Mouse (Mus musculus): Measurements from ENCODE around the gene Otud4. TPM values are rescaled to one million over a fixed set of nuclear protein-coding genes. Genes with fewer than 3 reads are reported as not detected.
"Not testable (repeated sequence)": the region's sequence is repeated elsewhere in the genome, so short reads cannot be mapped to it uniquely, and the experiment has no call there.

The Otud4 gene
- polyA plus RNA-seq, 1 experiment from 2014 or later, result 6.6 TPM

- H3K9me3 ChIP-seq (replicated peaks); ATAC-seq (ENCODE audit: low read depth); H3K27me3 ChIP-seq; H3K27ac ChIP-seq; H3K4me1 ChIP-seq (replicated peaks); H3K9ac ChIP-seq; H3K4me3 ChIP-seq (replicated peaks); H3K4me2 ChIP-seq; DNase-seq: not testable (repeated sequence)
- WGBS (ENCODE audit: insufficient replicate concordance), result 90% methylated on average over 5 of the region's 5 CpGs
- H3K36me3 ChIP-seq, result peaks cover 80% of the 10 kb centered on the region
These were observed 46.5 kb downstream of the Otud4 start for GRCm38 (mm10) chr8:79685927-79686326.

GRCm38 (mm10) chr8:79692531-79692930 is 53.1 kb downstream of the Otud4 start:
- H3K4me3 ChIP-seq (replicated peaks), result no peak overlapping the region
- peaks cover 75% of the 10 kb centered on the region for H3K36me3 ChIP-seq
- H3K4me1 ChIP-seq (replicated peaks), result no peaks in the 10 kb centered on the region
- H3K9ac ChIP-seq, result no peak overlapping the region
- no peaks in the 10 kb centered on the region for H3K27me3 ChIP-seq
- no peak for ATAC-seq (ENCODE audit: low read depth)
- no peak overlapping the region for H3K4me2 ChIP-seq
- DNase-seq, result no peak
- 78% methylated on average over 2 of the region's 2 CpGs for WGBS (ENCODE audit: insufficient replicate concordance)
- H3K27ac ChIP-seq, result no peak overlapping the region
- no peaks in the 10 kb centered on the region for H3K9me3 ChIP-seq (replicated peaks)

GRCm38 (mm10) chr8:79706687-79707086 is 67.3 kb downstream of the Otud4 start:
- H3K27me3 ChIP-seq, result no peaks in the 10 kb centered on the region
- WGBS (ENCODE audit: insufficient replicate concordance), result 82% methylated on average over 3 of the region's 3 CpGs
- peaks cover 7% of the 10 kb centered on the region for H3K4me1 ChIP-seq (replicated peaks)
- no peak overlapping the region for H3K4me2 ChIP-seq
- H3K27ac ChIP-seq, result no peak overlapping the region
- DNase-seq, result no peak
- peaks cover 49% of the 10 kb centered on the region for H3K36me3 ChIP-seq
- ATAC-seq (ENCODE audit: low read depth), result no peak
- H3K9ac ChIP-seq, result no peak overlapping the region
- H3K4me3 ChIP-seq (replicated peaks), result no peak overlapping the region
- H3K9me3 ChIP-seq (replicated peaks), result no peaks in the 10 kb centered on the region

- peak; percentile 98 for ATAC-seq (ENCODE audit: low read depth)
- peaks cover 14% of the 10 kb centered on the region for H3K4me1 ChIP-seq (replicated peaks)
- H3K27me3 ChIP-seq, result no peaks in the 10 kb centered on the region
- H3K9me3 ChIP-seq (replicated peaks), result no peaks in the 10 kb centered on the region
- H3K27ac ChIP-seq, result peak within 1 kb of the TSS; percentile 88
- peak within 1 kb of the TSS; percentile 90 for H3K9ac ChIP-seq
- peak within 1 kb of the TSS; percentile 89 for H3K4me3 ChIP-seq (replicated peaks)
- peaks cover 19% of the 10 kb centered on the region for H3K36me3 ChIP-seq
- WGBS (ENCODE audit: insufficient replicate concordance), result under 1% methylated on average over 72 of the region's 73 CpGs
- DNase-seq, result peak; percentile 96
- peak within 1 kb of the TSS; percentile 77 for H3K4me2 ChIP-seq
These were observed 71.9 kb downstream of the Otud4 start, which contains the start of the genes Abce1 and Anapc10 for GRCm38 (mm10) chr8:79711064-79711961. Abce1 (minus strand) TSS chr8:79711740. Anapc10 (plus strand) TSS chr8:79711820.

GRCm38 (mm10) chr8:79712676-79713075 is 73.3 kb downstream of the Otud4 start:
- Histone ChIP-seq H3K9me3 (replicated peaks) (no peaks in the 10 kb centered on the region), H3K27me3 (no peaks in the 10 kb centered on the region), H3K4me1 (replicated peaks) (peaks cover 14% of the 10 kb centered on the region), H3K27ac (no peak overlapping the region), H3K9ac (peak overlapping the region; percentile 47; the same call in 1 of the 2 replicates), H3K4me2 (peak overlapping the region; percentile 77), H3K4me3 (replicated peaks) (peak overlapping the region; percentile 89), H3K36me3 (peaks cover 19% of the 10 kb centered on the region)
- ATAC-seq (ENCODE audit: low read depth), result no peak
- 40% methylated on average over 5 of the region's 6 CpGs for WGBS (ENCODE audit: insufficient replicate concordance)
- DNase-seq, result no peak

GRCm38 (mm10) chr8:79721537-79721936 is 82.1 kb downstream of the Otud4 start:
- DNase-seq, result no peak
- Histone ChIP-seq H3K4me1 (replicated peaks) (no peaks in the 10 kb centered on the region), H3K4me2 (no peak overlapping the region), H3K36me3 (peaks cover 27% of the 10 kb centered on the region), H3K9me3 (replicated peaks) (no peaks in the 10 kb centered on the region), H3K4me3 (replicated peaks) (no peak overlapping the region), H3K27ac (no peak overlapping the region), H3K27me3 (no peaks in the 10 kb centered on the region), H3K9ac (no peak overlapping the region)
- ATAC-seq (ENCODE audit: low read depth), result no peak

GRCm38 (mm10) chr8:79723308-79723707 is 83.9 kb downstream of the Otud4 start:
- Histone ChIP-seq H3K4me2 (no peak overlapping the region), H3K4me1 (replicated peaks) (no peaks in the 10 kb centered on the region), H3K36me3 (peaks cover 18% of the 10 kb centered on the region), H3K27ac (no peak overlapping the region), H3K9me3 (replicated peaks) (no peaks in the 10 kb centered on the region), H3K27me3 (no peaks in the 10 kb centered on the region), H3K9ac (no peak overlapping the region), H3K4me3 (replicated peaks) (no peak overlapping the region)
- DNase-seq (no peak), ATAC-seq (ENCODE audit: low read depth) (no peak)

- no peak overlapping the region for H3K4me2 ChIP-seq
- H3K36me3 ChIP-seq, result peaks cover 18% of the 10 kb centered on the region
- no peaks in the 10 kb centered on the region for H3K9me3 ChIP-seq (replicated peaks)
- H3K4me1 ChIP-seq (replicated peaks), result no peaks in the 10 kb centered on the region
- no peak overlapping the region for H3K4me3 ChIP-seq (replicated peaks)
- no peak overlapping the region for H3K9ac ChIP-seq
- DNase-seq (no peak), ATAC-seq (ENCODE audit: low read depth) (no peak)
- H3K27me3 ChIP-seq, result no peaks in the 10 kb centered on the region
- no peak overlapping the region for H3K27ac ChIP-seq
- WGBS (ENCODE audit: insufficient replicate concordance), result 51% methylated on average over 3 of the region's 3 CpGs
These were observed 85.2 kb downstream of the Otud4 start for GRCm38 (mm10) chr8:79724589-79724988.

Other genes with a start within 250 kb of the Otud4 start
- 5.3 and 6.2 TPM in 2 replicates for gene Smad1, start 240.1 kb upstream of the Otud4 start, polyA plus RNA-seq (2015; fragmentation: Nextera tagmentation; extraction: Ambion mirVana)
- 84.7 and 118 TPM in 2 replicates for gene Abce1, start 72.1 kb downstream of the Otud4 start, polyA plus RNA-seq (2015; fragmentation: Nextera tagmentation; extraction: Ambion mirVana)
- gene Anapc10, start 72.2 kb downstream of the Otud4 start, polyA plus RNA-seq (2015; fragmentation: Nextera tagmentation; extraction: Ambion mirVana), result 19.5 and 21.7 TPM in 2 replicates

All from liver, embryonic 13.5 days (tissue).